Mouse (Mus musculus): ENCODE measurements at regions not wholly inside any gene's neighbourhood (a gene's known extent, or its start where the extent isn't known, plus 50 kb on each side); places are given as distances from the start of the nearest gene placed in this dataset.

- H3K27me3 ChIP-seq (ENCODE audit: control insufficient read depth, insufficient read depth, low read depth, low read length): no peaks in the 10 kb centered on the region
- H3K9ac ChIP-seq (ENCODE audit: low read depth, low read length): no peak overlapping the region
- H3K4me1 ChIP-seq (ENCODE audit: control insufficient read depth, insufficient read depth, low read length): no peaks in the 10 kb centered on the region
- no peak overlapping the region for H3K27ac ChIP-seq (ENCODE audit: low read length)
- no peak for ATAC-seq
- H3K9me3 ChIP-seq (replicated peaks; ENCODE audit: control insufficient read depth, low read length, poor library complexity, severe bottlenecking): no peaks in the 10 kb centered on the region
- 79% methylated on average over 7 of the region's 7 CpGs for WGBS
- no peaks in the 10 kb centered on the region for H3K36me3 ChIP-seq (ENCODE audit: control insufficient read depth, insufficient read depth, low read length)
- no peak overlapping the region for H3K4me3 ChIP-seq (ENCODE audit: low read depth, low read length)
- no peak overlapping the region for H3K4me2 ChIP-seq (ENCODE audit: low read length)
Observed at GRCm38 (mm10) chr1:47076423-47076822, 183.8 kb upstream of the Slc39a10 start.

- H3K9me3 ChIP-seq (replicated peaks; ENCODE audit: control insufficient read depth, low read length, poor library complexity, severe bottlenecking): no peaks in the 10 kb centered on the region
- no peak for ATAC-seq
- no peak overlapping the region for H3K4me3 ChIP-seq (ENCODE audit: low read depth, low read length)
- no peaks in the 10 kb centered on the region for H3K36me3 ChIP-seq (ENCODE audit: control insufficient read depth, insufficient read depth, low read length)
- WGBS: 49% methylated on average over 1 of the region's 1 CpGs
- no peaks in the 10 kb centered on the region for H3K27me3 ChIP-seq (ENCODE audit: control insufficient read depth, insufficient read depth, low read depth, low read length)
- no peaks in the 10 kb centered on the region for H3K4me1 ChIP-seq (ENCODE audit: control insufficient read depth, insufficient read depth, low read length)
- H3K4me2 ChIP-seq (ENCODE audit: low read length): no peak overlapping the region
- no peak overlapping the region for H3K9ac ChIP-seq (ENCODE audit: low read depth, low read length)
- H3K27ac ChIP-seq (ENCODE audit: low read length): no peak overlapping the region
Observed at GRCm38 (mm10) chr1:47058149-47058548, 165.5 kb upstream of the Slc39a10 start.

GRCm38 (mm10) chr1:47057344-47057743, 164.7 kb upstream of the Slc39a10 start:
- no peak overlapping the region for H3K4me2 ChIP-seq (ENCODE audit: low read length)
- H3K36me3 ChIP-seq (ENCODE audit: control insufficient read depth, insufficient read depth, low read length): no peaks in the 10 kb centered on the region
- ATAC-seq: no peak
- no peaks in the 10 kb centered on the region for H3K9me3 ChIP-seq (replicated peaks; ENCODE audit: control insufficient read depth, low read length, poor library complexity, severe bottlenecking)
- no peak overlapping the region for H3K27ac ChIP-seq (ENCODE audit: low read length)
- H3K4me3 ChIP-seq (ENCODE audit: low read depth, low read length): no peak overlapping the region
- WGBS: 59% methylated on average over 3 of the region's 3 CpGs
- H3K9ac ChIP-seq (ENCODE audit: low read depth, low read length): no peak overlapping the region
- H3K27me3 ChIP-seq (ENCODE audit: control insufficient read depth, insufficient read depth, low read depth, low read length): no peaks in the 10 kb centered on the region
- H3K4me1 ChIP-seq (ENCODE audit: control insufficient read depth, insufficient read depth, low read length): no peaks in the 10 kb centered on the region

GRCm38 (mm10) chr1:47051109-47051508, 158.5 kb upstream of the Slc39a10 start:
- H3K4me3 ChIP-seq (ENCODE audit: low read depth, low read length): no peak overlapping the region
- H3K36me3 ChIP-seq (ENCODE audit: control insufficient read depth, insufficient read depth, low read length): no peaks in the 10 kb centered on the region
- no peak for ATAC-seq
- H3K9ac ChIP-seq (ENCODE audit: low read depth, low read length): no peak overlapping the region
- H3K4me1 ChIP-seq (ENCODE audit: control insufficient read depth, insufficient read depth, low read length): no peaks in the 10 kb centered on the region
- H3K4me2 ChIP-seq (ENCODE audit: low read length): no peak overlapping the region
- H3K27me3 ChIP-seq (ENCODE audit: control insufficient read depth, insufficient read depth, low read depth, low read length): no peaks in the 10 kb centered on the region
- H3K9me3 ChIP-seq (replicated peaks; ENCODE audit: control insufficient read depth, low read length, poor library complexity, severe bottlenecking): no peaks in the 10 kb centered on the region
- no peak overlapping the region for H3K27ac ChIP-seq (ENCODE audit: low read length)

GRCm38 (mm10) chr1:47050492-47050891, 157.8 kb upstream of the Slc39a10 start:
- Histone ChIP-seq H3K4me3 (ENCODE audit: low read depth, low read length) (no peak overlapping the region), H3K9ac (ENCODE audit: low read depth, low read length) (no peak overlapping the region), H3K4me1 (ENCODE audit: control insufficient read depth, insufficient read depth, low read length) (no peaks in the 10 kb centered on the region), H3K9me3 (replicated peaks; ENCODE audit: control insufficient read depth, low read length, poor library complexity, severe bottlenecking) (no peaks in the 10 kb centered on the region), H3K4me2 (ENCODE audit: low read length) (no peak overlapping the region), H3K27me3 (ENCODE audit: control insufficient read depth, insufficient read depth, low read depth, low read length) (no peaks in the 10 kb centered on the region), H3K36me3 (ENCODE audit: control insufficient read depth, insufficient read depth, low read length) (no peaks in the 10 kb centered on the region), H3K27ac (ENCODE audit: low read length) (no peak overlapping the region)
- no peak for ATAC-seq
- 64% methylated on average over 1 of the region's 1 CpGs for WGBS

- no peak overlapping the region for H3K4me3 ChIP-seq (ENCODE audit: low read depth, low read length)
- H3K9me3 ChIP-seq (replicated peaks; ENCODE audit: control insufficient read depth, low read length, poor library complexity, severe bottlenecking): no peaks in the 10 kb centered on the region
- 80% methylated on average over 2 of the region's 2 CpGs for WGBS
- ATAC-seq: no peak
- no peak overlapping the region for H3K27ac ChIP-seq (ENCODE audit: low read length)
- H3K27me3 ChIP-seq (ENCODE audit: control insufficient read depth, insufficient read depth, low read depth, low read length): no peaks in the 10 kb centered on the region
- H3K4me1 ChIP-seq (ENCODE audit: control insufficient read depth, insufficient read depth, low read length): no peaks in the 10 kb centered on the region
- H3K4me2 ChIP-seq (ENCODE audit: low read length): no peak overlapping the region
- H3K9ac ChIP-seq (ENCODE audit: low read depth, low read length): no peak overlapping the region
- no peaks in the 10 kb centered on the region for H3K36me3 ChIP-seq (ENCODE audit: control insufficient read depth, insufficient read depth, low read length)
Observed at GRCm38 (mm10) chr1:47037576-47037975, 144.9 kb upstream of the Slc39a10 start.

GRCm38 (mm10) chr1:47019356-47019755, 126.7 kb upstream of the Slc39a10 start:
- Histone ChIP-seq H3K4me3 (ENCODE audit: low read depth, low read length) (no peak overlapping the region), H3K4me2 (ENCODE audit: low read length) (no peak overlapping the region), H3K9ac (ENCODE audit: low read depth, low read length) (no peak overlapping the region), H3K4me1 (ENCODE audit: control insufficient read depth, insufficient read depth, low read length) (no peaks in the 10 kb centered on the region), H3K27me3 (ENCODE audit: control insufficient read depth, insufficient read depth, low read depth, low read length) (no peaks in the 10 kb centered on the region), H3K27ac (ENCODE audit: low read length) (no peak overlapping the region), H3K36me3 (ENCODE audit: control insufficient read depth, insufficient read depth, low read length) (no peaks in the 10 kb centered on the region), H3K9me3 (replicated peaks; ENCODE audit: control insufficient read depth, low read length, poor library complexity, severe bottlenecking) (no peaks in the 10 kb centered on the region)
- 13% methylated on average over 1 of the region's 1 CpGs for WGBS
- ATAC-seq: no peak

- H3K9me3 ChIP-seq (replicated peaks; ENCODE audit: control insufficient read depth, low read length, poor library complexity, severe bottlenecking): no peaks in the 10 kb centered on the region
Observed at GRCm38 (mm10) chr1:47014526-47014925, 121.9 kb upstream of the Slc39a10 start.

GRCm38 (mm10) chr1:47003746-47004145, 111.1 kb upstream of the Slc39a10 start:
- WGBS: 79% methylated on average over 5 of the region's 5 CpGs
- no peaks in the 10 kb centered on the region for H3K27me3 ChIP-seq (ENCODE audit: control insufficient read depth, insufficient read depth, low read depth, low read length)
- no peak overlapping the region for H3K27ac ChIP-seq (ENCODE audit: low read length)
- no peak overlapping the region for H3K4me3 ChIP-seq (ENCODE audit: low read depth, low read length)
- no peak overlapping the region for H3K4me2 ChIP-seq (ENCODE audit: low read length)
- no peaks in the 10 kb centered on the region for H3K36me3 ChIP-seq (ENCODE audit: control insufficient read depth, insufficient read depth, low read length)
- H3K9me3 ChIP-seq (replicated peaks; ENCODE audit: control insufficient read depth, low read length, poor library complexity, severe bottlenecking): no peaks in the 10 kb centered on the region
- no peaks in the 10 kb centered on the region for H3K4me1 ChIP-seq (ENCODE audit: control insufficient read depth, insufficient read depth, low read length)
- H3K9ac ChIP-seq (ENCODE audit: low read depth, low read length): no peak overlapping the region
- no peak for ATAC-seq

More at GRCm38 (mm10) chr1:47014526-47014925, 121.9 kb upstream of the Slc39a10 start:
- no peak overlapping the region for H3K4me3 ChIP-seq (ENCODE audit: low read depth, low read length)
- H3K27ac ChIP-seq (ENCODE audit: low read length): no peak overlapping the region
- H3K4me2 ChIP-seq (ENCODE audit: low read length): no peak overlapping the region
- 78% methylated on average over 1 of the region's 1 CpGs for WGBS
- no peaks in the 10 kb centered on the region for H3K36me3 ChIP-seq (ENCODE audit: control insufficient read depth, insufficient read depth, low read length)
- no peaks in the 10 kb centered on the region for H3K27me3 ChIP-seq (ENCODE audit: control insufficient read depth, insufficient read depth, low read depth, low read length)
- no peaks in the 10 kb centered on the region for H3K4me1 ChIP-seq (ENCODE audit: control insufficient read depth, insufficient read depth, low read length)
- no peak overlapping the region for H3K9ac ChIP-seq (ENCODE audit: low read depth, low read length)
- ATAC-seq: no peak

GRCm38 (mm10) chr1:46999337-46999736, 106.7 kb upstream of the Slc39a10 start:
- H3K27ac ChIP-seq (ENCODE audit: low read length): no peak overlapping the region
- 87% methylated on average over 3 of the region's 3 CpGs for WGBS
- ATAC-seq: no peak

More at GRCm38 (mm10) chr1:46999337-46999736, 106.7 kb upstream of the Slc39a10 start:
- Histone ChIP-seq H3K27me3 (ENCODE audit: control insufficient read depth, insufficient read depth, low read depth, low read length) (no peaks in the 10 kb centered on the region), H3K4me2 (ENCODE audit: low read length) (no peak overlapping the region), H3K4me1 (ENCODE audit: control insufficient read depth, insufficient read depth, low read length) (no peaks in the 10 kb centered on the region), H3K36me3 (ENCODE audit: control insufficient read depth, insufficient read depth, low read length) (no peaks in the 10 kb centered on the region), H3K9ac (ENCODE audit: low read depth, low read length) (no peak overlapping the region), H3K4me3 (ENCODE audit: low read depth, low read length) (no peak overlapping the region), H3K9me3 (replicated peaks; ENCODE audit: control insufficient read depth, low read length, poor library complexity, severe bottlenecking) (no peaks in the 10 kb centered on the region)
